Mouse (Mus musculus): Measurements from ENCODE around the gene Tipin. TPM values are rescaled to one million over a fixed set of nuclear protein-coding genes. Genes with fewer than 3 reads are reported as not detected.

Tipin gene
- polyA plus RNA-seq, 2 experiments: 124 to 199 TPM

- 0 out of 2 replicates have a peak, but pooled peaks cover 2% of the 10 kb centered on the region for H3K36me3 ChIP-seq (ENCODE audit: control insufficient read depth, insufficient read depth, low read length)
- peaks cover 16% of the 10 kb centered on the region for H3K4me1 ChIP-seq (ENCODE audit: control insufficient read depth, insufficient read depth, low read length)
- DNase-seq (ENCODE audit: low spot score) (no peak), ATAC-seq (ENCODE audit: low FRiP score, low read depth) (no peak)
- H3K4me2 ChIP-seq (replicated peaks; ENCODE audit: low read depth, low read length, severe bottlenecking): no peak overlapping the region
- H3K27me3 ChIP-seq (ENCODE audit: control insufficient read depth, insufficient read depth, low read length): no peaks in the 10 kb centered on the region
- H3K9ac ChIP-seq (ENCODE audit: low read depth, low read length, severe bottlenecking): no peak overlapping the region
- no peak for TF ChIP-seq POLR2A (IDR thresholded peaks at IDR 0.05; ENCODE audit: borderline replicate concordance, extremely low read depth, insufficient read depth, insufficient read length)
- H3K4me3 ChIP-seq (replicated peaks; ENCODE audit: low read length): no peak overlapping the region
- H3K9me3 ChIP-seq (ENCODE audit: control insufficient read depth, low read length): no peaks in the 10 kb centered on the region
- no peak overlapping the region for H3K27ac ChIP-seq (replicated peaks; ENCODE audit: low read depth, low read length)
These were observed 31.2 kb upstream of the Tipin start for GRCm38 (mm10) chr9:64250111-64250730.

GRCm38 (mm10) chr9:64252591-64253020, 28.8 kb upstream of the Tipin start:
- DNase-seq (ENCODE audit: low spot score) (no peak), ATAC-seq (ENCODE audit: low FRiP score, low read depth) (no peak)
- Histone ChIP-seq H3K4me3 (replicated peaks; ENCODE audit: low read length) (peak overlapping the region; percentile 94), H3K9ac (ENCODE audit: low read depth, low read length, severe bottlenecking) (peak overlapping the region; percentile 89), H3K4me2 (replicated peaks; ENCODE audit: low read depth, low read length, severe bottlenecking) (peak overlapping the region; percentile 81), H3K27me3 (ENCODE audit: control insufficient read depth, insufficient read depth, low read length) (no peaks in the 10 kb centered on the region), H3K27ac (replicated peaks; ENCODE audit: low read depth, low read length) (peak overlapping the region; percentile 86), H3K4me1 (ENCODE audit: control insufficient read depth, insufficient read depth, low read length) (peaks cover 16% of the 10 kb centered on the region), H3K36me3 (ENCODE audit: control insufficient read depth, insufficient read depth, low read length) (0 out of 2 replicates have a peak, but pooled peaks cover 2% of the 10 kb centered on the region), H3K9me3 (ENCODE audit: control insufficient read depth, low read length) (no peaks in the 10 kb centered on the region)
- TF ChIP-seq POLR2A (IDR thresholded peaks at IDR 0.05; ENCODE audit: borderline replicate concordance, extremely low read depth, insufficient read depth, insufficient read length): no peak
- 1% methylated on average over 16 of the region's 16 CpGs for WGBS

- H3K36me3 ChIP-seq (ENCODE audit: control insufficient read depth, insufficient read depth, low read length): 0 out of 2 replicates have a peak, but pooled peaks cover 2% of the 10 kb centered on the region
- WGBS: under 1% methylated on average over 59 of the region's 89 CpGs
- H3K4me3 ChIP-seq (replicated peaks; ENCODE audit: low read length): peak within 1 kb of the TSS; percentile 94
- peak; percentile 99 for DNase-seq (ENCODE audit: low spot score)
- H3K9me3 ChIP-seq (ENCODE audit: control insufficient read depth, low read length): no peaks in the 10 kb centered on the region
- H3K4me2 ChIP-seq (replicated peaks; ENCODE audit: low read depth, low read length, severe bottlenecking): peak within 1 kb of the TSS; percentile 81
- no peaks in the 10 kb centered on the region for H3K27me3 ChIP-seq (ENCODE audit: control insufficient read depth, insufficient read depth, low read length)
- peak within 1 kb of the TSS; percentile 89 for H3K9ac ChIP-seq (ENCODE audit: low read depth, low read length, severe bottlenecking)
- ATAC-seq (ENCODE audit: low FRiP score, low read depth): peak; percentile 97
- peaks cover 16% of the 10 kb centered on the region for H3K4me1 ChIP-seq (ENCODE audit: control insufficient read depth, insufficient read depth, low read length)
- H3K27ac ChIP-seq (replicated peaks; ENCODE audit: low read depth, low read length): peak within 1 kb of the TSS; percentile 86
- TF ChIP-seq POLR2A (IDR thresholded peaks at IDR 0.05; ENCODE audit: borderline replicate concordance, extremely low read depth, insufficient read depth, insufficient read length): peak; percentile 96; the same call in 1 of the 2 replicates
These were observed 28.1 kb upstream of the Tipin start, which contains the start of gene Map2k1 for GRCm38 (mm10) chr9:64253021-64253904. Gene Map2k1 (minus strand): TSS chr9:64253631.

- ATAC-seq (ENCODE audit: low FRiP score, low read depth): no peak
- Histone ChIP-seq H3K4me2 (replicated peaks; ENCODE audit: low read depth, low read length, severe bottlenecking) (no peak overlapping the region), H3K9ac (ENCODE audit: low read depth, low read length, severe bottlenecking) (0 out of 2 replicates have a peak overlapping the region, but pooled peaks have one; percentile 7), H3K9me3 (ENCODE audit: control insufficient read depth, low read length) (no peaks in the 10 kb centered on the region), H3K27ac (replicated peaks; ENCODE audit: low read depth, low read length) (no peak overlapping the region), H3K36me3 (ENCODE audit: control insufficient read depth, insufficient read depth, low read length) (no peaks in the 10 kb centered on the region), H3K27me3 (ENCODE audit: control insufficient read depth, insufficient read depth, low read length) (no peaks in the 10 kb centered on the region), H3K4me3 (replicated peaks; ENCODE audit: low read length) (no peak overlapping the region), H3K4me1 (ENCODE audit: control insufficient read depth, insufficient read depth, low read length) (peaks cover 16% of the 10 kb centered on the region)
- no peak for DNase-seq (ENCODE audit: low spot score)
- TF ChIP-seq POLR2A (IDR thresholded peaks at IDR 0.05; ENCODE audit: borderline replicate concordance, extremely low read depth, insufficient read depth, insufficient read length): no peak
- WGBS: 68% methylated on average over 3 of the region's 3 CpGs
These were observed 26.0 kb upstream of the Tipin start for GRCm38 (mm10) chr9:64255422-64255821.

- 91% methylated on average over 3 of the region's 3 CpGs for WGBS
- Histone ChIP-seq H3K4me3 (replicated peaks; ENCODE audit: low read length) (no peak overlapping the region), H3K9me3 (ENCODE audit: control insufficient read depth, low read length) (no peaks in the 10 kb centered on the region), H3K9ac (ENCODE audit: low read depth, low read length, severe bottlenecking) (no peak overlapping the region), H3K27ac (replicated peaks; ENCODE audit: low read depth, low read length) (no peak overlapping the region), H3K36me3 (ENCODE audit: control insufficient read depth, insufficient read depth, low read length) (no peaks in the 10 kb centered on the region), H3K4me2 (replicated peaks; ENCODE audit: low read depth, low read length, severe bottlenecking) (no peak overlapping the region), H3K4me1 (ENCODE audit: control insufficient read depth, insufficient read depth, low read length) (peaks cover 12% of the 10 kb centered on the region), H3K27me3 (ENCODE audit: control insufficient read depth, insufficient read depth, low read length) (no peaks in the 10 kb centered on the region)
- DNase-seq (ENCODE audit: low spot score): no peak
- no peak for TF ChIP-seq POLR2A (IDR thresholded peaks at IDR 0.05; ENCODE audit: borderline replicate concordance, extremely low read depth, insufficient read depth, insufficient read length)
- ATAC-seq (ENCODE audit: low FRiP score, low read depth): no peak
These were observed 25.2 kb upstream of the Tipin start for GRCm38 (mm10) chr9:64256204-64256603.

Data from limb, embryonic 14.5 days (tissue).